Mouse (Mus musculus) brown adipose tissue, adult 24 weeks (tissue): ENCODE data around the gene L2hgdh. TPM values are rescaled to one million over a fixed set of nuclear protein-coding genes. Genes with fewer than 3 reads are reported as not detected.

Experiments used
- H3K27ac ChIP-seq: fragments of 200-500 bp; replicated peaks from 2 replicates; pipeline ENCODE4 v1.5.1; 2012; ENCODE audit warnings: low read depth, mild to moderate bottlenecking, low read length
- H3K4me1 ChIP-seq: fragments of 200-500 bp; 2 replicates; pipeline ENCODE4 v1.6.1; 2012; ENCODE audit warnings: low read length, mixed read lengths; ENCODE audit not compliant: control insufficient read depth, insufficient read depth, insufficient read length
- H3K4me3 ChIP-seq: fragments of 200-500 bp; 2 replicates; pipeline ENCODE4 v1.5.1; 2012; ENCODE audit warnings: low read depth, mild to moderate bottlenecking, low read length, moderate library complexity; ENCODE audit not compliant: insufficient read depth
- polyA plus RNA-seq: library from polyadenylated mRNA; stranded (reverse); fragments of >200 nt; gene quantifications from 2 replicates; pipeline ENCODE4 v1.2.4, GENCODE M21; 2012; ENCODE audit not compliant: missing spikeins, insufficient read depth, insufficient read length

Gene L2hgdh
- polyA plus RNA-seq, 1 experiment = 17.7 TPM

- Histone ChIP-seq H3K4me1 (no peaks in the 10 kb centered on the region), H3K27ac (no peak overlapping the region), H3K4me3 (no peak overlapping the region)
Observed at GRCm38 (mm10) chr12:69693471-69693870, 31.2 kb downstream of the L2hgdh start.

GRCm38 (mm10) chr12:69690714-69691113, 34.0 kb downstream of the L2hgdh start:
- no peak overlapping the region for H3K27ac ChIP-seq
- H3K4me1 ChIP-seq = no peaks in the 10 kb centered on the region
- H3K4me3 ChIP-seq = no peak overlapping the region

GRCm38 (mm10) chr12:69689094-69689493, 35.6 kb downstream of the L2hgdh start:
- Histone ChIP-seq H3K4me3 (no peak overlapping the region), H3K4me1 (no peaks in the 10 kb centered on the region), H3K27ac (no peak overlapping the region)

GRCm38 (mm10) chr12:69688368-69688767, 36.3 kb downstream of the L2hgdh start:
- H3K27ac ChIP-seq = no peak overlapping the region

GRCm38 (mm10) chr12:69683537-69683936, 41.1 kb downstream of the L2hgdh start:
- peak overlapping the region; percentile 5; the same call in 1 of the 2 replicates for H3K4me3 ChIP-seq
- no peak overlapping the region for H3K27ac ChIP-seq
- peaks cover 5% of the 10 kb centered on the region; the same call in 1 of the 2 replicates for H3K4me1 ChIP-seq

More at GRCm38 (mm10) chr12:69688368-69688767, 36.3 kb downstream of the L2hgdh start:
- no peak overlapping the region for H3K4me3 ChIP-seq
- no peaks in the 10 kb centered on the region for H3K4me1 ChIP-seq

- Histone ChIP-seq H3K27ac (peak overlapping the region; percentile 74), H3K4me3 (peak overlapping the region; percentile 51), H3K4me1 (peaks cover 5% of the 10 kb centered on the region; the same call in 1 of the 2 replicates)
Observed at GRCm38 (mm10) chr12:69682788-69683419, 41.8 kb downstream of the L2hgdh start.

- peak overlapping the region; percentile 99 for H3K4me3 ChIP-seq
- H3K27ac ChIP-seq = peak overlapping the region; percentile 89
- peaks cover 5% of the 10 kb centered on the region; the same call in 1 of the 2 replicates for H3K4me1 ChIP-seq
Observed at GRCm38 (mm10) chr12:69682065-69682787, 42.4 kb downstream of the L2hgdh start.

- H3K27ac ChIP-seq = peak within 1 kb of the TSS; percentile 89
- H3K4me1 ChIP-seq = peaks cover 5% of the 10 kb centered on the region
- peak within 1 kb of the TSS; percentile 99 for H3K4me3 ChIP-seq
Observed at GRCm38 (mm10) chr12:69681566-69682061, 43.1 kb downstream of the L2hgdh start, which contains the start of gene Sos2. Gene Sos2 (minus strand): TSS chr12:69681852.

GRCm38 (mm10) chr12:69680635-69681565, 43.8 kb downstream of the L2hgdh start:
- Histone ChIP-seq H3K27ac (peak overlapping the region; percentile 89), H3K4me3 (peak overlapping the region; percentile 99), H3K4me1 (peaks cover 9% of the 10 kb centered on the region)

GRCm38 (mm10) chr12:69676157-69676556, 48.5 kb downstream of the L2hgdh start:
- no peak overlapping the region for H3K4me3 ChIP-seq
- H3K27ac ChIP-seq = 0 out of 2 replicates have a peak overlapping the region, but pooled peaks have one; percentile 27
- H3K4me1 ChIP-seq = peaks cover 23% of the 10 kb centered on the region

GRCm38 (mm10) chr12:69674576-69675537, 49.8 kb downstream of the L2hgdh start:
- Histone ChIP-seq H3K4me3 (no peak overlapping the region), H3K4me1 (peaks cover 20% of the 10 kb centered on the region), H3K27ac (peak overlapping the region; percentile 75)

GRCm38 (mm10) chr12:69674176-69674575, 50.5 kb downstream of the L2hgdh start:
- Histone ChIP-seq H3K27ac (peak overlapping the region; percentile 75; the same call in 1 of the 2 replicates), H3K4me1 (peaks cover 20% of the 10 kb centered on the region), H3K4me3 (no peak overlapping the region)

- no peak overlapping the region for H3K4me3 ChIP-seq
- no peaks in the 10 kb centered on the region; the same call in none of the 2 replicates for H3K4me1 ChIP-seq
- H3K27ac ChIP-seq = no peak overlapping the region
Observed at GRCm38 (mm10) chr12:69666721-69667120, 58.0 kb downstream of the L2hgdh start.

- H3K4me1 ChIP-seq = peaks cover 4% of the 10 kb centered on the region
- H3K27ac ChIP-seq = no peak overlapping the region
- H3K4me3 ChIP-seq = no peak overlapping the region
Observed at GRCm38 (mm10) chr12:69661658-69662057, 63.0 kb downstream of the L2hgdh start.
